Mouse (Mus musculus): ENCODE measurements at regions not wholly inside any gene's neighbourhood (a gene's known extent, or its start where the extent isn't known, plus 50 kb on each side); places are given as distances from the start of the nearest gene placed in this dataset.
A peak's percentile ranks its signal among the peaks of the same experiment; 100 is the strongest.

DNA sequence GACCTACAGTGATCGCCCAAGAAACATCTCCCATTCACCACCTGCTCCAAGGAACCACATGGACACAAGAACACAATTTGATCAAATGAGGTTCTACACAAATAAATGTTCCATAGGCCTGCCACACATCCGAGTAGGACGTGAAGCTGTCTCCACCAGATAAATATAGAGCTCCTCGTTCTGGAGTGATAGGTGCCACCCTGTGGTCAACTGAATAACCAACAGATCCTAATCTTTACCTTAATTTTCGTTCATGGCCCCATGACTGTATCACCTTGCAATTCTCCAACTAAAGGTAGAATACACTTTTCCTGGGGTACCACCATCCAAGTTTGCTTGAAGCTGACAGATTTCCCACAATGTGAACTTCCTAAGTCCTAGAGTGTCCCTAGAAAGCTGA is 257.4 kb downstream of the Map2k4 start:
- 81% methylated on average over 5 of the region's 5 CpGs for WGBS
- no peak overlapping the region for H3K4me3 ChIP-seq (ENCODE audit: low read length)
- H3K27me3 ChIP-seq (replicated peaks; ENCODE audit: control insufficient read depth, insufficient read depth, low read length) = no peaks in the 10 kb centered on the region
- H3K27ac ChIP-seq (ENCODE audit: low read depth, low read length) = no peak overlapping the region
- H3K4me2 ChIP-seq (ENCODE audit: low read length) = no peak overlapping the region
- peaks cover 2% of the 10 kb centered on the region; the same call in 1 of the 2 replicates for H3K9me3 ChIP-seq (ENCODE audit: control insufficient read depth, low read length)
- ATAC-seq = no peak
- no peak overlapping the region for H3K9ac ChIP-seq (ENCODE audit: low read depth, low read length)
- no peaks in the 10 kb centered on the region for H3K36me3 ChIP-seq (ENCODE audit: control insufficient read depth, insufficient read depth, low read length)
- H3K4me1 ChIP-seq (ENCODE audit: control insufficient read depth, insufficient read depth, low read depth, low read length) = no peaks in the 10 kb centered on the region

- no peak overlapping the region for H3K4me2 ChIP-seq (ENCODE audit: low read length)
Measured at GRCm38 (mm10) chr11:65505106-65505865, 235.5 kb upstream of the Myocd start.

GRCm38 (mm10) chr11:65497979-65498378 is 228.2 kb upstream of the Myocd start:
- H3K9me3 ChIP-seq (ENCODE audit: control insufficient read depth, low read length) = no peaks in the 10 kb centered on the region
- ATAC-seq = no peak
- H3K9ac ChIP-seq (ENCODE audit: low read depth, low read length) = no peak overlapping the region
- H3K4me1 ChIP-seq (ENCODE audit: control insufficient read depth, insufficient read depth, low read depth, low read length) = peaks cover 3% of the 10 kb centered on the region; the same call in 1 of the 2 replicates
- H3K36me3 ChIP-seq (ENCODE audit: control insufficient read depth, insufficient read depth, low read length) = no peaks in the 10 kb centered on the region
- no peak overlapping the region for H3K4me2 ChIP-seq (ENCODE audit: low read length)
- H3K27me3 ChIP-seq (replicated peaks; ENCODE audit: control insufficient read depth, insufficient read depth, low read length) = no peaks in the 10 kb centered on the region
- no peak overlapping the region for H3K27ac ChIP-seq (ENCODE audit: low read depth, low read length)
- no peak overlapping the region for H3K4me3 ChIP-seq (ENCODE audit: low read length)
- WGBS = 80% methylated on average over 2 of the region's 2 CpGs

More at GRCm38 (mm10) chr11:65505106-65505865, 235.5 kb upstream of the Myocd start:
- H3K27me3 ChIP-seq (replicated peaks; ENCODE audit: control insufficient read depth, insufficient read depth, low read length) = no peaks in the 10 kb centered on the region
- H3K4me3 ChIP-seq (ENCODE audit: low read length) = no peak overlapping the region
- no peak overlapping the region for H3K27ac ChIP-seq (ENCODE audit: low read depth, low read length)
- no peak overlapping the region for H3K9ac ChIP-seq (ENCODE audit: low read depth, low read length)
- 83% methylated on average over 19 of the region's 19 CpGs for WGBS
- no peaks in the 10 kb centered on the region for H3K4me1 ChIP-seq (ENCODE audit: control insufficient read depth, insufficient read depth, low read depth, low read length)
- H3K9me3 ChIP-seq (ENCODE audit: control insufficient read depth, low read length) = no peaks in the 10 kb centered on the region
- ATAC-seq = no peak
- no peaks in the 10 kb centered on the region for H3K36me3 ChIP-seq (ENCODE audit: control insufficient read depth, insufficient read depth, low read length)

DNA sequence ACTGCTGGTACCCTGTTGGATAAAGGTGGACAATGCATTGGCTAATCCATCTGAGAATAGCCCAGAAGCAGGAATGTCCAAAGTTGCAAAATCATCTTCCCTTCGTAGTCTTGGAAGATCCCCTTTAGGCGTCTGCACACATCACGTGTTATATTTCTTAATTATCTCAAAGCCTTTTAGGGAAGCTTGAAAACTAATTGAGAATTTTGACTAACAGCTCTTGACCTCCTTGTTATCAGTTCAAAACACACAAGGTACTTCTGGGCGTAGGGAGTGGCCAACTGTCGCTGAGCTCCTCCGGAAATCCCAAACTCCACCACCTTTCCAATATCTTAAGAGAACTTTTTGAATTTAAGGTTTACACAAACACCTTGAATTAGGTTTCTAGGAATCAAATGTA is 227.6 kb upstream of the Myocd start:
- Histone ChIP-seq H3K27me3 (replicated peaks; ENCODE audit: control insufficient read depth, insufficient read depth, low read length) (no peaks in the 10 kb centered on the region), H3K4me1 (ENCODE audit: control insufficient read depth, insufficient read depth, low read depth, low read length) (peaks cover 3% of the 10 kb centered on the region; the same call in 1 of the 2 replicates), H3K4me3 (ENCODE audit: low read length) (no peak overlapping the region), H3K9ac (ENCODE audit: low read depth, low read length) (no peak overlapping the region), H3K36me3 (ENCODE audit: control insufficient read depth, insufficient read depth, low read length) (no peaks in the 10 kb centered on the region), H3K27ac (ENCODE audit: low read depth, low read length) (no peak overlapping the region), H3K9me3 (ENCODE audit: control insufficient read depth, low read length) (no peaks in the 10 kb centered on the region), H3K4me2 (ENCODE audit: low read length) (no peak overlapping the region)
- 94% methylated on average over 6 of the region's 6 CpGs for WGBS
- no peak for ATAC-seq

DNA sequence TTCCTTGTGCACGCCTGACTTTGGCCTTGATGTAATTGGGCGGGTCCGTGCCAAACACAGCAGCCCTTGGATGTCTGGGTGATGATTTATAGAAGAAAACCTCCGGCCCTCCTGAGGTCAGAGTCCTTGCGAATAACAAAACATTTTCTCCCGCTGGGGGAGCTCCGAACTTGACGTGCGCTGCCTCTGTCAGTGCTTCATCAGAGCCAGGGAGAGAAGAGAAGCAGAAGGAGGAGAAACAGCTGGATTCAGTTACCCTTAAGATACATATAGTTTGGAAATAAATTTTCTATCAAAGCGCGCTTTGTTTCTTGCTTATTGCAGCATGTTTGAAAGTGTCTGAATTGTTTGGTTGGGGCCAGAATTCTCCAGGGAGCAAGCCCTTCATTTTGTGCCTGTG is 225.2 kb upstream of the Myocd start:
- Histone ChIP-seq H3K9ac (ENCODE audit: low read depth, low read length) (0 out of 2 replicates have a peak overlapping the region, but pooled peaks have one; percentile 13), H3K4me2 (ENCODE audit: low read length) (peak overlapping the region; percentile 23; the same call in 1 of the 2 replicates), H3K4me3 (ENCODE audit: low read length) (no peak overlapping the region), H3K27ac (ENCODE audit: low read depth, low read length) (no peak overlapping the region), H3K4me1 (ENCODE audit: control insufficient read depth, insufficient read depth, low read depth, low read length) (peaks cover 3% of the 10 kb centered on the region; the same call in 1 of the 2 replicates), H3K27me3 (replicated peaks; ENCODE audit: control insufficient read depth, insufficient read depth, low read length) (no peaks in the 10 kb centered on the region), H3K9me3 (ENCODE audit: control insufficient read depth, low read length) (no peaks in the 10 kb centered on the region), H3K36me3 (ENCODE audit: control insufficient read depth, insufficient read depth, low read length) (no peaks in the 10 kb centered on the region)
- ATAC-seq = no peak
- 15% methylated on average over 11 of the region's 11 CpGs for WGBS

DNA sequence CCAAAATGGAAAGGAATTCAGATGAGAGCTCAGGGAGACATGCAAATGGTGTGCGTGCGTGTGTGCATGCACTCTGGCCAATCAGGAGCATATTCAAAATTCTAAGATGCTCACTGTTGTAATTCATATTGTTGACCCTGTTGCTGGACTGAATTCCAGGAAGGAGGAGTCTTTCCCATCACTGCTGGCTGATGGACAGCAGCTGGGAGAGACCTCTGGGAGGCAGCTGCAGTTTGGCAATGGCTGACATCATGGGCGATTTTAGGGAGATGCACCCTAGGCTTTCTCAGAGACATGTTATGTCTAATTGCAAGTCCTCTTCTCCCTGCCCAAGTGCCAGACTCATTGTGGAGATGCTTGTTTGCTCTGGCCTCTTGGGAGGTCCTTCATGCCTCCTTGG is 220.6 kb upstream of the Myocd start:
- Histone ChIP-seq H3K4me3 (ENCODE audit: low read length) (no peak overlapping the region), H3K9ac (ENCODE audit: low read depth, low read length) (no peak overlapping the region), H3K4me1 (ENCODE audit: control insufficient read depth, insufficient read depth, low read depth, low read length) (peaks cover 3% of the 10 kb centered on the region; the same call in 1 of the 2 replicates), H3K27ac (ENCODE audit: low read depth, low read length) (no peak overlapping the region), H3K9me3 (ENCODE audit: control insufficient read depth, low read length) (no peaks in the 10 kb centered on the region), H3K27me3 (replicated peaks; ENCODE audit: control insufficient read depth, insufficient read depth, low read length) (no peaks in the 10 kb centered on the region), H3K4me2 (ENCODE audit: low read length) (no peak overlapping the region), H3K36me3 (ENCODE audit: control insufficient read depth, insufficient read depth, low read length) (no peaks in the 10 kb centered on the region)
- WGBS = 94% methylated on average over 3 of the region's 3 CpGs
- no peak for ATAC-seq

DNA sequence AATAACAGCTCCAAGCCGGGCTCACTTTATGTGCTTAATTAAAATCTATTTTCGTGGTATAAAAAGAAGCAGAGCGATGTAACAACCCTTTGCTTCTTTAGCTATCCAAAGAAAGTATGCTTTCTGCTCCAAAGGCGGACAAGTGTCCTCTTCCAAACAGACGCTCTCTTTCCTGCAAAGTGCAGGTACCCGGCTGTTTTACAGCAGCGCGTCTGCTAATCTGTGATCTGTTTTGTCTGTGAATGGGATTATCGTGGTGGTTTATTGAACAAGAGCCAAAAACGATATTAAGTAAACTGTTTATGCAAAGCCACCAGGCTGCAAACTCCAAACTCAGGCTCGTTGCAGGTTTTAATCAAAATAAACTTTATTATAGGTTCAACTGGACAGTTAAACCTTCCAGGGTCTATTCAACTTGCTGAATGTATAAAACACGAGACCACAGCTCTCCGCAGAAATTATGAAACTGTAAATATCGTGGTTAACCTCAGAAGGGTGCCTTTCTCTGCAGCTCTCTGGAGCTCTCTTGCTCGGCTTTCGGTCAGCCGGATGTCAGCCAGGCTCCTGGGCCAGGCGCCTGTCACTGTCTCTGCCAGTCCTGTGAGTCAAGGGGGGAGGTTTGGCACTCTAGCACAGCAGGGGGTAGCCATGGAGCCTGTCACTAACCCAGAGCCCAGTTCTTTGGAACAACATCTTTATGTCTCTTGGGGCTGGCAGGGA is 206.2 kb upstream of the Myocd start:
- no peak overlapping the region for H3K27ac ChIP-seq (ENCODE audit: low read depth, low read length)
- 66% methylated on average over 18 of the region's 18 CpGs for WGBS
- H3K4me1 ChIP-seq (ENCODE audit: control insufficient read depth, insufficient read depth, low read depth, low read length) = peaks cover 2% of the 10 kb centered on the region; the same call in 1 of the 2 replicates
- no peaks in the 10 kb centered on the region for H3K27me3 ChIP-seq (replicated peaks; ENCODE audit: control insufficient read depth, insufficient read depth, low read length)
- no peak overlapping the region for H3K9ac ChIP-seq (ENCODE audit: low read depth, low read length)
- no peak for ATAC-seq
- no peaks in the 10 kb centered on the region for H3K9me3 ChIP-seq (ENCODE audit: control insufficient read depth, low read length)
- no peak overlapping the region for H3K4me2 ChIP-seq (ENCODE audit: low read length)
- H3K36me3 ChIP-seq (ENCODE audit: control insufficient read depth, insufficient read depth, low read length) = no peaks in the 10 kb centered on the region
- no peak overlapping the region for H3K4me3 ChIP-seq (ENCODE audit: low read length)

GRCm38 (mm10) chr11:65475302-65475701 is 205.5 kb upstream of the Myocd start:
- no peak overlapping the region for H3K4me3 ChIP-seq (ENCODE audit: low read length)
- 68% methylated on average over 12 of the region's 12 CpGs for WGBS
- no peaks in the 10 kb centered on the region for H3K36me3 ChIP-seq (ENCODE audit: control insufficient read depth, insufficient read depth, low read length)
- no peak overlapping the region for H3K4me2 ChIP-seq (ENCODE audit: low read length)
- H3K9ac ChIP-seq (ENCODE audit: low read depth, low read length) = no peak overlapping the region
- H3K27ac ChIP-seq (ENCODE audit: low read depth, low read length) = no peak overlapping the region
- peak; percentile 54; the same call in 1 of the 2 replicates for ATAC-seq
- H3K27me3 ChIP-seq (replicated peaks; ENCODE audit: control insufficient read depth, insufficient read depth, low read length) = no peaks in the 10 kb centered on the region
- no peaks in the 10 kb centered on the region for H3K9me3 ChIP-seq (ENCODE audit: control insufficient read depth, low read length)
- peaks cover 2% of the 10 kb centered on the region; the same call in 1 of the 2 replicates for H3K4me1 ChIP-seq (ENCODE audit: control insufficient read depth, insufficient read depth, low read depth, low read length)
